Mouse (Mus musculus): ENCODE results near the gene Zfp948. TPM values are rescaled to one million over a fixed set of nuclear protein-coding genes. Genes with fewer than 3 reads are reported as not detected.
A peak's percentile ranks its signal among the peaks of the same experiment; 100 is the strongest.
"Not testable (repeated sequence)": the region's sequence is repeated elsewhere in the genome, so short reads cannot be mapped to it uniquely, and the experiment has no call there.

Gene Zfp948
- polyA plus RNA-seq, 1 experiment from 2014 or later: 16.2 TPM

DNA sequence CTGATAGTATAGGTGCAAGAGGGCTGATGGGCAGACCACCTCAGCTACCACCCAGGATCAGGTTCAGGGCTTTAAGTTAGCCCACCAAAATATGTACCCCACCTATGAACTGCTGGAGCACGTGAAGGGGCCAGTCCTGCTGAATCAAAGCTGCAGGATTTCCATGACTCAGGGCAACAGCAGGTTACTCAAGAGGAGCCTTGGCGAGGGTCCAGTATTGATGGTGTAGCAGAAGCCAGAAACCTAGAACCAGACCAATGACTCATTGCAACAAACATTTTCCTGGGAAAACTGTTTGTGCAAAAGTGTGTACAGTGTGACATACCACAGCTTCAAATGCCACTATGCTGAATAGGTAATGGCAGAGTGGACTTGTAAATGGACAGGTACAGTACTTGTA lies 9.0 kb upstream of the Zfp948 start:
- H3K27me3 ChIP-seq: no peaks in the 10 kb centered on the region
- 0 out of 2 replicates have a peak, but pooled peaks cover 6% of the 10 kb centered on the region for H3K36me3 ChIP-seq (replicated peaks)
- H3K4me1 ChIP-seq: no peaks in the 10 kb centered on the region
- H3K4me2 ChIP-seq: no peak overlapping the region
- 87% methylated on average over 2 of the region's 2 CpGs for WGBS
- no peak overlapping the region for H3K4me3 ChIP-seq (replicated peaks)
- no peak for ATAC-seq (ENCODE audit: low FRiP score)
- no peaks in the 10 kb centered on the region for H3K9me3 ChIP-seq
- H3K27ac ChIP-seq: no peak overlapping the region
- no peak overlapping the region for H3K9ac ChIP-seq

DNA sequence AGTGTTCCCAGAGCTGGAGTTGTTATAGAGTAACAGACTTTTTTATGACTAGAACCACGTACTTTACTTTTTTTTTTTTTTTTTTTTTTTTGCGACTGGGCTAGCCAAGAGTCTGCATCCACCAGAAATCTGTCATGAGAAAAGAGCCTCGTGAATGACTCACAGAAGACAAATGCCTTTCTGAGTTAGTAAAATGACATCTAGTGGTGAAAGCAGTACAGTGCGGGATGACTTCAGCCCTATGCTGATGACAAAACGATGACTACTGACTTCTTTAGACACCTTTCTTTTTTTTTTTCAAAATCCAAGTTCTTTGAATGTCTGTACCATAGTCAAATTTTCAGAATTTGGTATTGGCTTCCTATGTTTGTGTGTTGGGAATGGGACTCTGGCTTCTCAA lies 588 bp upstream of the Zfp948 start:
- WGBS: 16% methylated on average over 5 of the region's 5 CpGs
- Histone ChIP-seq H3K27ac (peak overlapping the region; percentile 89), H3K4me3 (replicated peaks) (peak overlapping the region; percentile 64), H3K36me3 (replicated peaks) (peaks cover 2% of the 10 kb centered on the region; the same call in 1 of the 2 replicates), H3K9ac (peak overlapping the region; percentile 63), H3K9me3 (no peaks in the 10 kb centered on the region), H3K4me2 (peak overlapping the region; percentile 62), H3K27me3 (no peaks in the 10 kb centered on the region), H3K4me1 (peaks cover 9% of the 10 kb centered on the region)
- peak; percentile 75 for ATAC-seq (ENCODE audit: low FRiP score)

DNA sequence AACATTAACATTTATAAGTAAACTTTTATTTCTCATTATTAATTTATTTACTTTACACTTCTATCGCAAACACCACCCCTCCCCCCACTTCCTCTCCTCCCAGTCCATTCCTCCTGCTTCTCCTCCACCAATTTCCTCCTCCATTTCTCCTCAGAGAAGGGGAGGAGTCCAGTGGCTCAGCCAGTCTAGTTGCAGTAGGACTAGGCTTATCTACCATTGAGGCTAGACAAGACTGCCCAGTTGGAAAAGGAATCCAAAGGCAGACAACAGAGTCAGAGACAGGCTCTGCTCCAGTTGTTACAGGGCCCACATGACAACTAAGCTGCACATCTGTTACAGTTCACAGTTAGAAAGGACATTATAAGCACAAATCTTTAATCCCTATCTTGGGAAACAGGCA lies 888 bp downstream of the Zfp948 start:
- Histone ChIP-seq H3K27me3 (no peaks in the 10 kb centered on the region), H3K4me1 (peaks cover 9% of the 10 kb centered on the region), H3K9me3 (no peaks in the 10 kb centered on the region), H3K4me3 (replicated peaks) (peak overlapping the region; percentile 64), H3K4me2 (peak overlapping the region; percentile 62), H3K36me3 (replicated peaks) (peaks cover 2% of the 10 kb centered on the region), H3K27ac (no peak overlapping the region), H3K9ac (0 out of 2 replicates have a peak overlapping the region, but pooled peaks have one; percentile 18)
- ATAC-seq (ENCODE audit: low FRiP score): no peak
- WGBS: 75% methylated on average over 1 of the region's 1 CpGs

- no peaks in the 10 kb centered on the region for H3K4me1 ChIP-seq
- H3K27ac ChIP-seq: no peak overlapping the region
- no peak overlapping the region for H3K4me2 ChIP-seq
- no peak overlapping the region for H3K9ac ChIP-seq
- 91% methylated on average over 1 of the region's 1 CpGs for WGBS
- no peaks in the 10 kb centered on the region for H3K27me3 ChIP-seq
- H3K4me3 ChIP-seq (replicated peaks): no peak overlapping the region
- ATAC-seq (ENCODE audit: low FRiP score): no peak
- H3K36me3 ChIP-seq (replicated peaks): peaks cover 20% of the 10 kb centered on the region
- H3K9me3 ChIP-seq: no peaks in the 10 kb centered on the region
Observed at GRCm38 (mm10) chr17:21579080-21579479, 12.3 kb downstream of the Zfp948 start.

DNA sequence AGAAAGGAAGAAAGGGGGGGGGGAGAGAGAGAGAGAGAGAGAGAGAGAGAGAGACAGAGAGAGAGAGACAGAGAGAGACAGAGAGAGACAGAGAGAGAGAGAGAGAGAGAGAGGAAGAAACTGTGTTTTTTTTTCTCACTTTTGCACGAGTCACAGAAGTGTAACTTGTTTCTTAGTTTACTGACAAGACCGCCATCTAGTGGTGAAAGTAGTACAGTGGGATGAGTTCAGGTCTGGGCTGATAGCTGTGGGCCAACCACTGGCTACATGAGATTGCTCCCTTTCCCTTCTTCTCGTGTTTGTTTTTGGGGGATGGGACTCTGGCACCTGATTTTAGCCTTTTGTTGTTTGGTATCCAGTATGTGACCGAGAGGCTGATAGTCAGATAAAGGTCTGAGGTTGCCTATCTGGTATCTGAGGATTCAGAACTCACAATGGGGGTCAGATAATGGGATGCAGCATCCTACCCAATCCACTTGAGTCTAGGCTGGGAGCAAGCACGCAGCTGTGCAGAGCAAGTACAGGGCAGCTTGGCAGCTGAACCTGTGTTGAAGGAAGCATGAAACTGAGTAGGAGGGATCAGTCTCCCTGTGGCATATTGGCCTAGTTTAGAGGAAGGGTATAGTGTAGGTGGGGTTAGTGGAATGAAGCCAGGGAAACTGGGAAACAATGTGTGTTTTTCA lies 12.8 kb downstream of the Zfp948 start:
- H3K9me3 ChIP-seq: no peaks in the 10 kb centered on the region
- H3K9ac ChIP-seq: no peak overlapping the region
- peaks cover 20% of the 10 kb centered on the region for H3K36me3 ChIP-seq (replicated peaks)
- no peaks in the 10 kb centered on the region for H3K4me1 ChIP-seq
- WGBS: 28% methylated on average over 5 of the region's 5 CpGs
- H3K4me2 ChIP-seq: no peak overlapping the region
- no peaks in the 10 kb centered on the region for H3K27me3 ChIP-seq
- peak; percentile 60; the same call in 1 of the 2 replicates for ATAC-seq (ENCODE audit: low FRiP score)
- H3K27ac ChIP-seq: no peak overlapping the region
- no peak overlapping the region for H3K4me3 ChIP-seq (replicated peaks)

DNA sequence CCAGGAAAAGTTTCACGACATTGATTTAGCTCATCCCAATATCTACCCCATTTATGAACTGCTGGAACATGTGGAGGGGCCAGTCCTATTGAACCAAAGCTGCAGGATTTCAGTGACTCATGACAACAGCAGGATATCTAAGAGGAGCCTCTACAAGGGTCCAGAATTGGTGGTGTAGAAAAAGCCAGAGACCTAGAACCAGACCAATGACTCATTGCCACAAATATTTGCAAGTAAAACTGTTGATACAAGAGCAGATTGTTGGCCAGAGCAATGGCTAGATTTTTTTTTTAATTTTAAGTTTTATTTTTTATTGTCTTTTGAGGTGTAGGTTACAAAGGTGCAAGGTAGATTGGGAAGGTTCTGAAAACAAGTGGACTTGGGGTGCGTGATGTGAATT lies 18.7 kb downstream of the Zfp948 start:
- Histone ChIP-seq H3K27me3 (no peaks in the 10 kb centered on the region), H3K4me3 (replicated peaks) (no peak overlapping the region), H3K4me1 (no peaks in the 10 kb centered on the region), H3K27ac (no peak overlapping the region), H3K9ac (no peak overlapping the region), H3K4me2 (no peak overlapping the region), H3K36me3 (replicated peaks) (peaks cover 49% of the 10 kb centered on the region), H3K9me3 (no peaks in the 10 kb centered on the region)
- ATAC-seq (ENCODE audit: low FRiP score): no peak
- 90% methylated on average over 2 of the region's 2 CpGs for WGBS

GRCm38 (mm10) chr17:21616356-21616755 lies 49.5 kb downstream of the Zfp948 start:
- Histone ChIP-seq H3K36me3 (replicated peaks) (no peaks in the 10 kb centered on the region), H3K27me3 (no peaks in the 10 kb centered on the region), H3K4me3 (replicated peaks) (no peak overlapping the region), H3K9ac (no peak overlapping the region), H3K4me1 (no peaks in the 10 kb centered on the region), H3K27ac (no peak overlapping the region), H3K4me2 (no peak overlapping the region), H3K9me3 (no peaks in the 10 kb centered on the region)
- ATAC-seq (ENCODE audit: low FRiP score): no peak
- WGBS: 79% methylated on average over 3 of the region's 3 CpGs

DNA sequence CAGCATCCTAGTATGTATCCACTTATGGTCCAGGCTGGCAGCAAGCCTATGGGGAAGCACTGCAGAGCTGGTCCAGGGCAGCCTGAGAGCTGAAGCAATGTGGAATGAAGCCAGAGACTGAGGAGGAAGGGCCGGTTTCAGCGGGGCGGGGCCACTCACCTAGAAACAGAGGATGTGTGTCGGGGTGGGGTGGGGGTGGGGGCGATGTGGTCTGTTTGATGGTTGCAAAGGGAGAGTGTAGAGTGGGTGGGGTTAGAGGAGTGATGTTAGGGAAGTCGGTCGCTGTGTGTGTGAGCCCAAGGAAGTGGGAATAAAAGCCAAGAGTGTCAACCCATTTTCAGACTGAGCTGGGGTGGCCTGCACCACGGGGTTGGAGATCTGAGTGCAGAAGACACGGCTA lies 50.5 kb downstream of the Zfp948 start:
- no peak for ATAC-seq (ENCODE audit: low FRiP score)
- 14% methylated on average over 9 of the region's 9 CpGs for whole genome bisulfite sequencing
- 0 out of 2 replicates have a peak overlapping the region, but pooled peaks have one; percentile 8 for H3K4me2 ChIP-seq
- no peak overlapping the region for H3K9ac ChIP-seq
- no peak overlapping the region for H3K4me3 ChIP-seq (replicated peaks)
- H3K27ac ChIP-seq: no peak overlapping the region
- H3K27me3 ChIP-seq: no peaks in the 10 kb centered on the region
- no peaks in the 10 kb centered on the region for H3K4me1 ChIP-seq
- no peaks in the 10 kb centered on the region for H3K36me3 ChIP-seq (replicated peaks)
- no peaks in the 10 kb centered on the region for H3K9me3 ChIP-seq

- no peak overlapping the region for H3K9ac ChIP-seq
- no peak overlapping the region for H3K27ac ChIP-seq
- no CpG with 5 or more reads among the region's 3 CpGs for WGBS
- no peaks in the 10 kb centered on the region for H3K4me1 ChIP-seq
- H3K4me3 ChIP-seq (replicated peaks): no peak overlapping the region
- ATAC-seq (ENCODE audit: low FRiP score): no peak
- H3K36me3 ChIP-seq (replicated peaks): no peaks in the 10 kb centered on the region
- H3K27me3 ChIP-seq: no peaks in the 10 kb centered on the region
- H3K4me2 ChIP-seq: no peak overlapping the region
- H3K9me3 ChIP-seq: no peaks in the 10 kb centered on the region
Observed at GRCm38 (mm10) chr17:21623647-21624046, 56.8 kb downstream of the Zfp948 start.

GRCm38 (mm10) chr17:21635758-21636157 lies 69.0 kb downstream of the Zfp948 start:
- not testable (repeated sequence) for H3K4me2 ChIP-seq; H3K9ac ChIP-seq; H3K9me3 ChIP-seq; ATAC-seq (ENCODE audit: low FRiP score); H3K4me3 ChIP-seq (replicated peaks); H3K4me1 ChIP-seq; H3K36me3 ChIP-seq (replicated peaks); H3K27me3 ChIP-seq; H3K27ac ChIP-seq
- whole genome bisulfite sequencing: 72% methylated on average over 4 of the region's 4 CpGs

Other genes with a start within 250 kb of the Zfp948 start
- 2.3 and 2.4 TPM in 2 replicates for gene Zfp677, start 183.3 kb upstream of the Zfp948 start, polyA plus RNA-seq (2016; fragmentation: Nextera tagmentation; extraction: Ambion mirVana)
- 2.5 and 2.6 TPM in 2 replicates for gene Zfp54, start 143.8 kb upstream of the Zfp948 start, polyA plus RNA-seq (2016; fragmentation: Nextera tagmentation; extraction: Ambion mirVana)
- gene Zfp51, start 116.6 kb upstream of the Zfp948 start, polyA plus RNA-seq (2016; fragmentation: Nextera tagmentation; extraction: Ambion mirVana): 10.9 and 13.9 TPM in 2 replicates
- 8.6 and 9.2 TPM in 2 replicates for gene Zfp53, start 78.0 kb upstream of the Zfp948 start, polyA plus RNA-seq (2016; fragmentation: Nextera tagmentation; extraction: Ambion mirVana)
- gene Zfp52, start 31.5 kb upstream of the Zfp948 start, polyA plus RNA-seq (2016; fragmentation: Nextera tagmentation; extraction: Ambion mirVana): 1.7 and 1.9 TPM in 2 replicates
- gene Zfp983, start 83.6 kb downstream of the Zfp948 start, polyA plus RNA-seq (2016; fragmentation: Nextera tagmentation; extraction: Ambion mirVana): 8.5 and 8.6 TPM in 2 replicates
- gene Gm10226, start 124.9 kb downstream of the Zfp948 start, polyA plus RNA-seq (2016; fragmentation: Nextera tagmentation; extraction: Ambion mirVana): 9.3 and 10.5 TPM in 2 replicates
- 25.1 and 25.9 TPM in 2 replicates for gene Zfp760, start 140.7 kb downstream of the Zfp948 start, polyA plus RNA-seq (2016; fragmentation: Nextera tagmentation; extraction: Ambion mirVana)
- 10.5 and 10.8 TPM in 2 replicates for gene Zfp229, start 163.8 kb downstream of the Zfp948 start, polyA plus RNA-seq (2016; fragmentation: Nextera tagmentation; extraction: Ambion mirVana)